Comparison of ENCODE assay signal across 11 mouse cellular contexts in genomic region chr1:164681582-164681981, GRCm38 (mm10).
DNase-seq lines count a peak whose midpoint lies in the region; ATAC-seq lines count a peak whose summit lies in the region.
"Had no signal": no experiment of that assay in that cellular context is flagged by ENCODE, and none has a peak within 500 bp of the region (broad histone marks: within the 10 kb centered on the region; RNA-seq: fewer than 3 reads in every experiment).

No protein-coding gene starts in this region.

- H3K4me2 ChIP-seq in kidney, embryonic 14.5 days (replicated peaks; ENCODE audit: low read depth, low read length): no peak overlapping the region

- no peaks in the 10 kb centered on the region for H3K27me3 ChIP-seq in heart, embryonic 10.5 days (ENCODE audit: insufficient read depth, poor library complexity, severe bottlenecking)
- H3K27me3 ChIP-seq in kidney, embryonic 14.5 days (ENCODE audit: control insufficient read depth, insufficient read depth, low read length): no peaks in the 10 kb centered on the region

- no peak overlapping the region for H3K4me3 ChIP-seq in heart, embryonic 10.5 days
- no peak overlapping the region for H3K4me3 ChIP-seq in kidney, embryonic 14.5 days (ENCODE audit: low read length)
- H3K4me3 ChIP-seq: myocyte had no signal

- H3K36me3 ChIP-seq in heart, embryonic 10.5 days: no peaks in the 10 kb centered on the region
- H3K36me3 ChIP-seq in kidney, embryonic 14.5 days (ENCODE audit: control insufficient read depth, insufficient read depth, low read length): no peaks in the 10 kb centered on the region

- 0 out of 2 replicates have a peak, but pooled peaks cover 3% of the 10 kb centered on the region for H3K4me1 ChIP-seq in heart, embryonic 10.5 days
- H3K4me1 ChIP-seq in kidney, embryonic 14.5 days (ENCODE audit: control insufficient read depth, insufficient read depth, low read length): no peaks in the 10 kb centered on the region

- no peak overlapping the region for H3K27ac ChIP-seq in heart, embryonic 10.5 days
- H3K27ac ChIP-seq in kidney, embryonic 14.5 days (ENCODE audit: low read depth, low read length): no peak overlapping the region

- no peak overlapping the region for H3K9ac ChIP-seq in kidney, embryonic 14.5 days (ENCODE audit: low read depth, low read length)

- H3K9me3 ChIP-seq in heart, embryonic 10.5 days: no peaks in the 10 kb centered on the region
- peaks cover 4% of the 10 kb centered on the region; the same call in 1 of the 2 replicates for H3K9me3 ChIP-seq in kidney, embryonic 14.5 days (ENCODE audit: control insufficient read depth, low read length)

- DNase-seq in heart, adult 8-10 months (ENCODE audit: low spot score): peak; percentile 52
- no peak for DNase-seq in heart, embryonic 10.5 days (ENCODE audit: low spot score)
- peak; percentile 9 for DNase-seq in urinary bladder, postnatal 14 days (ENCODE audit: low spot score)
- no peak for DNase-seq in urinary bladder, postnatal 10 days (ENCODE audit: low spot score)
- DNase-seq in layer of hippocampus, postnatal 36 days: peak; percentile 39 to 45
- no peak for DNase-seq in ovary, postnatal 36 days (ENCODE audit: low spot score)
- DNase-seq: cerebellum, adult 8-10 months had no signal

- WGBS in heart, embryonic 10.5 days: 72% methylated on average over 5 of the region's 5 CpGs
- 74% methylated on average over 5 of the region's 5 CpGs for WGBS in kidney, embryonic 14.5 days

- ATAC-seq in kidney, embryonic 14.5 days (ENCODE audit: low FRiP score, low TSS enrichment): no peak
- ATAC-seq: activated CD4-positive, CD25-positive, alpha-beta regulatory T cell, adult 4 months; intestine, postnatal 0 days had no signal

Comparison
In these comparisons a context has a peak if more than half of its experiments do, and no peak if none do; other contexts are left out.
1. DNase-seq: peak in heart, adult 8-10 months (single experiment), urinary bladder, postnatal 14 days (single experiment) and layer of hippocampus, postnatal 36 days (2 of 2); none in heart, embryonic 10.5 days (single experiment), urinary bladder, postnatal 10 days (single experiment) and ovary, postnatal 36 days (single experiment).